Mouse (Mus musculus): ENCODE measurements around the gene Myadm. TPM values are rescaled to one million over a fixed set of nuclear protein-coding genes. Genes with fewer than 3 reads are reported as not detected.

The Myadm gene
- polyA plus RNA-seq (2012; rRNA removed) = 262 and 388 TPM in 2 replicates

GRCm38 (mm10) chr7:3288976-3289970 lies at the start of gene Myadm, which contains the start of gene Prkcg:
Gene Myadm (plus strand): TSS chr7:3289080.
Gene Prkcg (plus strand): TSS chr7:3289179.

GRCm38 (mm10) chr7:3332619-3333521 lies 44.0 kb downstream of the Myadm start, which contains the start of gene Cacng7:
Gene Cacng7 (plus strand): TSS chr7:3332955.

Other genes with a start within 250 kb of the Myadm start
- gene AU018091, start 119.9 kb upstream of the Myadm start, polyA plus RNA-seq (2012; rRNA removed) = not detected in 2 replicates
- 0.08 TPM in 1 of 2 replicates, not detected in the other for gene Nlrp12, start 39.3 kb upstream of the Myadm start, polyA plus RNA-seq (2012; rRNA removed)
- 1.3 and 2.1 TPM in 2 replicates for gene Prkcg, start 99 bp downstream of the Myadm start, polyA plus RNA-seq (2012; rRNA removed)
- gene Cacng7, start 43.9 kb downstream of the Myadm start, polyA plus RNA-seq (2012; rRNA removed) = 8.2 and 12.7 TPM in 2 replicates
- gene Cacng8, start 101.6 kb downstream of the Myadm start, polyA plus RNA-seq (2012; rRNA removed) = 0.13 and 0.15 TPM in 2 replicates
- 0.14 TPM in 1 of 2 replicates, not detected in the other for gene Cacng6, start 135.1 kb downstream of the Myadm start, polyA plus RNA-seq (2012; rRNA removed)
- gene Tarm1, start 213.5 kb downstream of the Myadm start, polyA plus RNA-seq (2012; rRNA removed) = 0.07 TPM in 1 of 2 replicates, not detected in the other

All from colon, adult 2 months (tissue).